Mouse (Mus musculus) cerebellum, adult 2 months (tissue): ENCODE data around the gene 0610030E20Rik.

Experiments used
- CTCF ChIP-seq: fragments of 200-500 bp; IDR thresholded peaks from 2 replicates; pipeline ENCODE4 v1.5.1; 2011; ENCODE audit warnings: low read depth, mild to moderate bottlenecking, control low read depth, low read length, moderate library complexity, borderline replicate concordance; ENCODE audit not compliant: insufficient read depth
- POLR2A ChIP-seq: fragments of 200-500 bp; IDR thresholded peaks from 2 replicates; pipeline ENCODE4 v1.6.1; 2011; ENCODE audit warnings: low read length, control low read depth, borderline replicate concordance; ENCODE audit not compliant: insufficient read depth

DNA sequence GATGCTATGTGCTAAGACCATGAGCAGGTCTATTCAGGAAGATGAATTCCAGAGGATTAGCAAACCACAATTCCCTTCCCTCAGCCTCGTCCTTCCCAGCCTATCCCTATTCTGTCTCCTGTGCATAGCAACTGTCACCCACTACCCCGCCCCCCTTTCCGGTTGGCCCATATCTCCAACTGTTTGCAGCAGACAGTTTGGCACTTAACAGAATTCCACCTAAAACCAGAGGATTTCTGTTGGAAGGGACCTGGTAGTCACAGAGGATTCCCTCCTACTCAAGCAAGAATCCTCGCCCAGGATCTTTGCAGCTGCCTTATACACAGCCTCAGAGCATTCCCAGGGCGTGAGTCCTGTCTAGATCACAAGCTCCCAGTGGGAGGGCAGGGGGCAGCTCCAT is 24.0 kb downstream of the 0610030E20Rik start:
- no peak for TF ChIP-seq CTCF
- TF ChIP-seq POLR2A = no peak
